Mouse (Mus musculus) heart, adult 8-10 months (tissue): ENCODE data around the gene Nr1i3. TPM values are rescaled to one million over a fixed set of nuclear protein-coding genes. Genes with fewer than 3 reads are reported as not detected.
"Not testable (repeated sequence)": the region's sequence is repeated elsewhere in the genome, so short reads cannot be mapped to it uniquely, and the experiment has no call there.

Experiments used
- DNase-seq: peaks from one replicate; pipeline ENCODE4 v3.0.0; 2022; ENCODE audit warnings: low spot score
- total RNA-seq, 4 experiments: library from RNA; stranded (reverse); gene quantifications; 2 replicates each; pipeline ENCODE4 v1.2.4; 2022

Gene Nr1i3
- total RNA-seq, 4 experiments from 2014 or later = not detected

GRCm38 (mm10) chr1:171230215-171230614 is 16.4 kb downstream of the Nr1i3 start:
- no peak for DNase-seq

GRCm38 (mm10) chr1:171231844-171232243 is 18.1 kb downstream of the Nr1i3 start:
- DNase-seq = no peak

GRCm38 (mm10) chr1:171232348-171232747 is 18.6 kb downstream of the Nr1i3 start:
- DNase-seq = no peak

GRCm38 (mm10) chr1:171232800-171233730 is 19.3 kb downstream of the Nr1i3 start:
- DNase-seq = no peak

- DNase-seq = no peak
Measured at GRCm38 (mm10) chr1:171234126-171234525, 20.4 kb downstream of the Nr1i3 start, which contains the start of gene Fcer1g. Gene Fcer1g (minus strand): TSS chr1:171234365.

GRCm38 (mm10) chr1:171234538-171234937 is 20.8 kb downstream of the Nr1i3 start:
- DNase-seq = no peak

GRCm38 (mm10) chr1:171235791-171236190 is 22.0 kb downstream of the Nr1i3 start:
- no peak for DNase-seq

- no peak for DNase-seq
Measured at GRCm38 (mm10) chr1:171237438-171237837, 23.7 kb downstream of the Nr1i3 start.

- no peak for DNase-seq
Measured at GRCm38 (mm10) chr1:171238463-171238862, 24.7 kb downstream of the Nr1i3 start.

GRCm38 (mm10) chr1:171239992-171240744 is 26.4 kb downstream of the Nr1i3 start:
- DNase-seq = peak; percentile 74

- DNase-seq = no peak
Measured at GRCm38 (mm10) chr1:171240911-171241310, 27.1 kb downstream of the Nr1i3 start.

GRCm38 (mm10) chr1:171241952-171242351 is 28.2 kb downstream of the Nr1i3 start:
- not testable (repeated sequence) for DNase-seq

- no peak for DNase-seq
Measured at GRCm38 (mm10) chr1:171245353-171245752, 31.6 kb downstream of the Nr1i3 start.

- peak; percentile 98 for DNase-seq
Measured at GRCm38 (mm10) chr1:171246709-171247452, 33.1 kb downstream of the Nr1i3 start.

- no peak for DNase-seq
Measured at GRCm38 (mm10) chr1:171247453-171247841, 33.7 kb downstream of the Nr1i3 start.

GRCm38 (mm10) chr1:171247916-171248315 is 34.1 kb downstream of the Nr1i3 start:
- peak; percentile 68 for DNase-seq

- DNase-seq = peak; percentile 46
Measured at GRCm38 (mm10) chr1:171248386-171249226, 34.8 kb downstream of the Nr1i3 start.

GRCm38 (mm10) chr1:171249913-171250600 is 36.3 kb downstream of the Nr1i3 start, which contains the start of gene Adamts4:
Gene Adamts4 (plus strand): TSS chr1:171250421.
- DNase-seq = peak; percentile 73

GRCm38 (mm10) chr1:171250680-171251593 is 37.2 kb downstream of the Nr1i3 start, which contains the start of gene Ndufs2:
Gene Ndufs2 (minus strand): TSS chr1:171251388.
- no peak for DNase-seq
